Mouse (Mus musculus) gonadal fat pad, adult 2 months (tissue): Measurements from ENCODE around the gene Fbxw4. TPM values are rescaled to one million over a fixed set of nuclear protein-coding genes. Genes with fewer than 3 reads are reported as not detected.
A peak's percentile ranks its signal among the peaks of the same experiment; 100 is the strongest.

ENCODE experiments used
- DNase-seq: peaks from one replicate; pipeline ENCODE4 v3.0.0-alpha.2; 2012; ENCODE audit warnings: low read depth
- polyA plus RNA-seq: library from polyadenylated mRNA; depleted of rRNA; stranded (reverse); fragments of >200 nt; gene quantifications from 2 replicates; pipeline ENCODE4 v1.2.3, GENCODE M21; 2012

The Fbxw4 gene
- polyA plus RNA-seq, 1 experiment: 114 TPM

GRCm38 (mm10) chr19:45615415-45616213 is 44.5 kb downstream of the Fbxw4 start:
- DNase-seq: no peak

GRCm38 (mm10) chr19:45614928-45615327 is 45.2 kb downstream of the Fbxw4 start:
- DNase-seq: no peak

- DNase-seq: no peak
Observed at GRCm38 (mm10) chr19:45614375-45614774, 45.7 kb downstream of the Fbxw4 start.

- DNase-seq: no peak
Observed at GRCm38 (mm10) chr19:45610823-45611222, 49.3 kb downstream of the Fbxw4 start.

GRCm38 (mm10) chr19:45608648-45609339 is 51.3 kb downstream of the Fbxw4 start:
- peak; percentile 70 for DNase-seq

GRCm38 (mm10) chr19:45607479-45607878 is 52.6 kb downstream of the Fbxw4 start:
- no peak for DNase-seq

GRCm38 (mm10) chr19:45606701-45607100 is 53.4 kb downstream of the Fbxw4 start:
- DNase-seq: no peak

GRCm38 (mm10) chr19:45602606-45603005 is 57.5 kb downstream of the Fbxw4 start:
- no peak for DNase-seq

GRCm38 (mm10) chr19:45597106-45597505 is 63.0 kb downstream of the Fbxw4 start:
- no peak for DNase-seq

GRCm38 (mm10) chr19:45596434-45596833 is 63.7 kb downstream of the Fbxw4 start:
- no peak for DNase-seq

GRCm38 (mm10) chr19:45596019-45596418 is 64.1 kb downstream of the Fbxw4 start:
- DNase-seq: no peak

GRCm38 (mm10) chr19:45595481-45595880 is 64.6 kb downstream of the Fbxw4 start:
- no peak for DNase-seq

- no peak for DNase-seq
Observed at GRCm38 (mm10) chr19:45594079-45594478, 66.0 kb downstream of the Fbxw4 start.

- DNase-seq: no peak
Observed at GRCm38 (mm10) chr19:45592916-45593315, 67.2 kb downstream of the Fbxw4 start.

- peak; percentile 93 for DNase-seq
Observed at GRCm38 (mm10) chr19:45591704-45592103, 68.4 kb downstream of the Fbxw4 start.

- DNase-seq: no peak
Observed at GRCm38 (mm10) chr19:45589761-45590160, 70.4 kb downstream of the Fbxw4 start.

- DNase-seq: no peak
Observed at GRCm38 (mm10) chr19:45587509-45588292, 72.4 kb downstream of the Fbxw4 start.

- DNase-seq: no peak
Observed at GRCm38 (mm10) chr19:45586850-45587249, 73.3 kb downstream of the Fbxw4 start.

GRCm38 (mm10) chr19:45584856-45585620 is 75.1 kb downstream of the Fbxw4 start:
- no peak for DNase-seq

- no peak for DNase-seq
Observed at GRCm38 (mm10) chr19:45583136-45583535, 77.0 kb downstream of the Fbxw4 start.

- no peak for DNase-seq
Observed at GRCm38 (mm10) chr19:45582161-45582560, 78.0 kb downstream of the Fbxw4 start.

GRCm38 (mm10) chr19:45581257-45581656 is 78.9 kb downstream of the Fbxw4 start:
- no peak for DNase-seq
